Mouse (Mus musculus) midbrain, postnatal 0 days (tissue): ENCODE measurements around the gene Ryr2. TPM values are rescaled to one million over a fixed set of nuclear protein-coding genes. Genes with fewer than 3 reads are reported as not detected.
"Not testable (repeated sequence)": the region's sequence is repeated elsewhere in the genome, so short reads cannot be mapped to it uniquely, and the experiment has no call there.

Source experiments
- ATAC-seq: fragments of 200-750 bp; cut with Nextera tagmentation; 2 replicates; pipeline ENCODE4 v1.8.0; 2017; ENCODE audit warnings: moderate number of reproducible peaks, mild to moderate bottlenecking, moderate TSS enrichment, moderate library complexity; ENCODE audit not compliant: low FRiP score
- DNase-seq: peaks from one replicate; pipeline ENCODE4 v3.0.0-alpha.2; 2015; ENCODE audit warnings: low spot score
- H3K27ac ChIP-seq: fragments of 300-500 bp; sonication (generic); 2 replicates; pipeline ENCODE4 v1.5.1; 2014; ENCODE audit warnings: low read depth, mild to moderate bottlenecking, low read length, mixed read lengths
- H3K27me3 ChIP-seq: fragments of 300-500 bp; sonication (generic); 2 replicates; pipeline ENCODE4 v1.6.1; 2014; ENCODE audit warnings: low read length, control low read depth, mixed read lengths; ENCODE audit not compliant: insufficient read depth
- H3K36me3 ChIP-seq: fragments of 300-500 bp; sonication (generic); 2 replicates; pipeline ENCODE4 v1.6.1; 2014; ENCODE audit warnings: low read length, control low read depth, mixed read lengths; ENCODE audit not compliant: insufficient read depth
- H3K4me1 ChIP-seq: fragments of 300-500 bp; sonication (generic); 2 replicates; pipeline ENCODE4 v1.6.1; 2014; ENCODE audit warnings: mild to moderate bottlenecking, control low read depth, antibody characterized with exemption, low read length, mixed read lengths; ENCODE audit not compliant: insufficient read depth
- H3K4me2 ChIP-seq: fragments of 300-500 bp; sonication (generic); 2 replicates; pipeline ENCODE4 v1.6.1; 2014; ENCODE audit warnings: low read depth, mild to moderate bottlenecking, low read length, mixed read lengths; ENCODE audit not compliant: poor library complexity, severe bottlenecking
- H3K4me3 ChIP-seq: fragments of 300-500 bp; sonication (generic); 2 replicates; pipeline ENCODE4 v1.5.1; 2014; ENCODE audit warnings: low read depth, mild to moderate bottlenecking, low read length, moderate library complexity
- H3K9ac ChIP-seq: fragments of 300-500 bp; sonication (generic); replicated peaks from 2 replicates; pipeline ENCODE4 v1.6.1; 2014; ENCODE audit warnings: mild to moderate bottlenecking, low read length, moderate library complexity, mixed read lengths; ENCODE audit not compliant: poor library complexity, severe bottlenecking
- H3K9me3 ChIP-seq: fragments of 300-500 bp; sonication (generic); 2 replicates; pipeline ENCODE4 v1.6.1; 2016; ENCODE audit warnings: low read length, control low read depth
- CTCF ChIP-seq: IDR thresholded peaks from 2 replicates; pipeline ENCODE4 v1.5.1; 2016; ENCODE audit warnings: antibody characterized with exemption, mild to moderate bottlenecking
- WGBS: fragments of 180-500 bp; shearing (Covaris S2); extraction: QIAGEN DNeasy Blood & Tissue Kit; methylation state at CpG from one replicate; pipeline ENCODE4 v1.1.7; 2014; 5-methylcytosine and 5-hydroxymethylcytosine counted together
- polyA plus RNA-seq: library from polyadenylated mRNA; unstranded; fragments of >200 nt; fragmentation: Nextera tagmentation; extraction: Ambion mirVana; gene quantifications from 2 replicates; pipeline ENCODE4 v1.2.1, GENCODE M21; 2015
- total RNA-seq: library from RNA; depleted of rRNA; stranded (reverse); fragments of >200 nt; gene quantifications from 2 replicates; pipeline ENCODE4 v1.2.3, GENCODE M21; 2014; rRNA removed

The Ryr2 gene
- total RNA-seq, result 22.5 and 41.9 TPM in 2 replicates
- polyA plus RNA-seq, result 2.6 and 3.5 TPM in 2 replicates

DNA sequence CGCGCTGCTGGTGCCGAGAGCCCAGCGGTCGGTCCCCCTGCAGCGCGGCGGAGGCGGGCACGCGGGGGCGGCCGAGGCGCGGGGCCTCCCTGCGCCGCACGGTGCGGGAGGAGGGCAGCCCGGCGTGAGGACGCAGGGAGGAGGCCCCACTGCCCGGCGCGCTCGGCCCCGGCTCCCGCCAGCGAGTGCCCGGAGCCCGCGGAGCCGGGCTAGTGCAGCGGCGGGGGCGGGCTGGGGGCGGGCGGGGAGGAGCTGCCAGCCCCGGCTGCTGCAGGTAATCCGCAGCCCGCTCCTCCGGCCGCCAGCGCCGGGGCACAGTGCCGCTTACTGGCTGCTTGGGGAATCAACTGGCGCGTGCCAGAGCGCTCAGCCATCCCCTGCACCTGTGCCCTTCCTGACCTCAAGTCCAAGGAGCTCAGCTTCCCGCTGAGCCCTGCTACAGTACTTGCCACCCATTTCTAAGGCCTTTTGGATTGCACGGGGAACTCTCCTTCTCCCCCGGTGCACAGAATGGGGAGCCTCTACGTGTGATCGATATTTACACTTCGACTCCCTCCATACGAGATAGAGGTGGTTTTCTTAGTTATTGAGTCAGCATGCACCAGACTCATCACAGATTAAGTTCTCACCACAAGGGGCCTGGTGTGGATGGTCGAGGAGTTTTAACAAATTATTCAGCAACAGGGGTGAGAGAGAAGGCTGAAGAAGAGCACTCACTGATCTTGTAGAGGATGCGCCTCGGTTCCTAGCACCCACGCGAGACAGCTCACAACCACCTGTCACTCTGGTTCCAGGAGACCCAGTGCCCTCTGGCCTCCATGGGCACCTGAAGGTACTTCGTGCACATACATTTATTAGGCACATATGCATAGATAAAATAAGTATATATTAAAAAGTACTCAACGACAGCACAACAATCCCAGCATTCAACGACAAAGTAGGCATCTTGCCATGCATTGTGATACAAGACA, at the start of gene Ryr2:
Ryr2 (minus strand) TSS at position 284 of the 971 bp plus-strand sequence.
- H3K4me1 ChIP-seq, result no peaks in the 10 kb centered on the region
- peak; percentile 75 for TF ChIP-seq CTCF
- peak within 1 kb of the TSS; percentile 89 for H3K4me3 ChIP-seq
- no peaks in the 10 kb centered on the region for H3K9me3 ChIP-seq
- H3K27ac ChIP-seq, result peak within 1 kb of the TSS; percentile 87
- H3K9ac ChIP-seq, result peak within 1 kb of the TSS; percentile 92
- peak; percentile 85 for DNase-seq
- H3K36me3 ChIP-seq, result no peaks in the 10 kb centered on the region
- peak within 1 kb of the TSS; percentile 75 for H3K4me2 ChIP-seq
- ATAC-seq, result peak; percentile 83
- 10% methylated on average over 46 of the region's 64 CpGs for WGBS
- H3K27me3 ChIP-seq, result no peaks in the 10 kb centered on the region

GRCm38 (mm10) chr13:12153922-12154321, 47.2 kb upstream of the Ryr2 start:
- Histone ChIP-seq H3K9ac (no peak overlapping the region), H3K36me3 (no peaks in the 10 kb centered on the region), H3K4me3 (no peak overlapping the region), H3K4me1 (no peaks in the 10 kb centered on the region), H3K4me2 (no peak overlapping the region), H3K9me3 (no peaks in the 10 kb centered on the region), H3K27ac (no peak overlapping the region), H3K27me3 (no peaks in the 10 kb centered on the region)
- WGBS, result 60% methylated on average over 11 of the region's 11 CpGs
- TF ChIP-seq CTCF, result no peak
- DNase-seq (no peak), ATAC-seq (no peak)

GRCm38 (mm10) chr13:12146918-12147507, 40.3 kb upstream of the Ryr2 start:
- no peaks in the 10 kb centered on the region for H3K27me3 ChIP-seq
- H3K36me3 ChIP-seq, result no peaks in the 10 kb centered on the region
- no peaks in the 10 kb centered on the region for H3K4me1 ChIP-seq
- TF ChIP-seq CTCF, result no peak
- no peaks in the 10 kb centered on the region for H3K9me3 ChIP-seq
- H3K4me2 ChIP-seq, result no peak overlapping the region
- no peak overlapping the region for H3K4me3 ChIP-seq
- H3K9ac ChIP-seq, result no peak overlapping the region
- 89% methylated on average over 6 of the region's 6 CpGs for WGBS
- no peak overlapping the region for H3K27ac ChIP-seq
- DNase-seq (no peak), ATAC-seq (no peak)

- Histone ChIP-seq H3K36me3 (no peaks in the 10 kb centered on the region), H3K4me2 (no peak overlapping the region), H3K9me3 (no peaks in the 10 kb centered on the region), H3K27ac (no peak overlapping the region), H3K4me3 (no peak overlapping the region), H3K9ac (no peak overlapping the region), H3K27me3 (no peaks in the 10 kb centered on the region), H3K4me1 (no peaks in the 10 kb centered on the region)
- WGBS, result 87% methylated on average over 2 of the region's 2 CpGs
- ATAC-seq (no peak), DNase-seq (no peak)
- no peak for TF ChIP-seq CTCF
Observed at GRCm38 (mm10) chr13:12146402-12146801, 39.7 kb upstream of the Ryr2 start.

DNA sequence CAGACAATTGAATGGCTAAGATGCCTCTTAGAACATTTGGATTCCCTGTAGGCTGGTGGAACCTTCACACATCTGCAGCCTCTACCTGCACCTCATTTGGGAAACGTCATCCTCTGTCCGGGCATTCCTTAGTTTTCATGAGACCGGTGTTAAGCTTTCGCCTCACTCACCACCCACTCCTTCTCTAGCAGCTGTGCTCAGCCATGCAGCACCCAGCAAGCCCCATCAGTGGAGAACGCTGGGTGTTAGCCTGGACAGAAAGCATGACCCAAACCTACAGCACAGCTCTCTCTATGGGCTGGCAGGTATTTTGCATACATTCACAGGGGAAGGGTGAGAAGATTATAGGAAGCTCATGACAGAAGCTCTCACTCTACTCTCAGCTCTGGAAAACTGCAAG, 36.6 kb upstream of the Ryr2 start:
- H3K9me3 ChIP-seq, result no peaks in the 10 kb centered on the region
- no peak overlapping the region for H3K27ac ChIP-seq
- H3K4me3 ChIP-seq, result no peak overlapping the region
- H3K4me2 ChIP-seq, result no peak overlapping the region
- no peak; the same call in 1 of the 2 replicates for ATAC-seq
- TF ChIP-seq CTCF, result no peak
- no peaks in the 10 kb centered on the region for H3K36me3 ChIP-seq
- DNase-seq, result no peak
- H3K9ac ChIP-seq, result no peak overlapping the region
- H3K27me3 ChIP-seq, result no peaks in the 10 kb centered on the region
- no peaks in the 10 kb centered on the region for H3K4me1 ChIP-seq
- 92% methylated on average over 5 of the region's 5 CpGs for WGBS

GRCm38 (mm10) chr13:12136461-12136860, 29.7 kb upstream of the Ryr2 start:
- H3K9me3 ChIP-seq, H3K36me3 ChIP-seq, ATAC-seq, H3K9ac ChIP-seq, H3K4me2 ChIP-seq, H3K4me1 ChIP-seq, H3K27me3 ChIP-seq, H3K4me3 ChIP-seq, DNase-seq, H3K27ac ChIP-seq: not testable (repeated sequence)
- 91% methylated on average over 10 of the region's 10 CpGs for WGBS
